Mouse (Mus musculus) G1E (cell line): Measurements from ENCODE around the gene Pkhd1. TPM values are rescaled to one million over a fixed set of nuclear protein-coding genes. Genes with fewer than 3 reads are reported as not detected.

ENCODE experiments used
- ATAC-seq: 2 replicates; pipeline ENCODE4 v1.8.0; 2016; ENCODE audit warnings: mild to moderate bottlenecking; ENCODE audit not compliant: insufficient number of reproducible peaks, poor library complexity, low FRiP score, severe bottlenecking; ENCODE audit errors: extremely low read depth
- DNase-seq: peaks from one replicate; pipeline ENCODE4 v3.0.0; 2012; ENCODE audit warnings: low spot score
- H3K27me3 ChIP-seq: 2 replicates; pipeline ENCODE4 v1.6.1; 2012; ENCODE audit warnings: mild to moderate bottlenecking, low read length, inconsistent platforms; ENCODE audit not compliant: insufficient read depth
- H3K36me3 ChIP-seq: replicated peaks from 2 replicates; pipeline ENCODE3; 2012; ENCODE audit warnings: mild to moderate bottlenecking, inconsistent platforms
- H3K4me1 ChIP-seq: 2 replicates; pipeline ENCODE4 v1.6.1; 2012; ENCODE audit warnings: low read depth, low read length, inconsistent platforms, mixed read lengths; ENCODE audit not compliant: insufficient read depth
- H3K4me3 ChIP-seq: 2 replicates; pipeline ENCODE4 v1.5.1; 2012; ENCODE audit warnings: low read depth, mild to moderate bottlenecking, inconsistent platforms, low read length, moderate library complexity, mixed read lengths
- H3K9me3 ChIP-seq: replicated peaks from 2 replicates; pipeline ENCODE4 v1.6.1; 2012; ENCODE audit warnings: inconsistent platforms
- CTCF ChIP-seq: IDR thresholded peaks from 2 replicates; pipeline ENCODE4 v1.5.1; 2012; ENCODE audit warnings: low read depth, low read length, inconsistent platforms, mixed read lengths
- GATA1 ChIP-seq: IDR thresholded peaks from 2 replicates; pipeline ENCODE4 v1.6.1; 2012; ENCODE audit warnings: borderline replicate concordance, low read length, inconsistent platforms, mixed read lengths
- GATA2 ChIP-seq: IDR thresholded peaks from 2 replicates; pipeline ENCODE4 v1.6.1; 2012; ENCODE audit warnings: low read depth, low read length, inconsistent platforms, borderline replicate concordance
- POLR2AphosphoS5 ChIP-seq: IDR thresholded peaks from 2 replicates; pipeline ENCODE4 v1.6.1; 2012; ENCODE audit warnings: low read depth, low read length, inconsistent platforms; ENCODE audit not compliant: insufficient replicate concordance
- TAL1 ChIP-seq: conservative IDR thresholded peaks from 2 replicates; pipeline ENCODE4 v1.6.1; 2012; ENCODE audit warnings: low read depth, low read length, inconsistent platforms, mixed read lengths
- polyA plus RNA-seq: library from polyadenylated mRNA; stranded (reverse); fragments of >175 nt; gene quantifications from 2 replicates; pipeline ENCODE4 v1.2.3, GENCODE M21; 2012
- total RNA-seq, 2 experiments: library from RNA; stranded (forward) in 1 of 2; stranded (reverse) in 1 of 2; fragments of 200-1000 nt in 1 of 2; fragments of >200 nt in 1 of 2; fragmentation: Nextera tagmentation in 1 of 2; gene quantifications; 2 replicates each; pipeline ENCODE4 v1.2.3; 2014 to 2017

Gene Pkhd1
- total and polyA plus RNA-seq, 3 experiments = 0.49 TPM; not detected in 2

DNA sequence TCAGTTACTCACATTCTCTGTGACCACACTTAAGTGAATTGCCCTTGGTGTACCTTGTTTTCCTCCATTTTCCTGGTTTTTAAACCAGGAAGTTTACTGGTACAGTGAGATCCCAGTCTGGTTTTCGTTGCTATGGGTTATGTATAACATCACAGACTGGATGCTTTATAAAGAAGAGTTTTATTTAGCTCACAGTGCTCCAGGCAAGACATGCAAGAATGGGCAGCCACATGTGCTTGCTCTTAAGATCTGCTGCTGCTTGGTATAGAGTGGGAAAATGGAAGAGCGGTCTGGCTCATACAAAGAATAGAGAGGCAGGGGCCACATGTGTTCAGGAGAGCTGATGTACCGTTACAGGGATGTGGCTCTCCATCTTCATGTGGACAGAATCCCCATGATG lies 481.7 kb downstream of the Pkhd1 start:
- Histone ChIP-seq H3K36me3 (no peaks in the 10 kb centered on the region), H3K4me3 (no peak overlapping the region), H3K27me3 (no peaks in the 10 kb centered on the region), H3K9me3 (0 out of 2 replicates have a peak, but pooled peaks cover 3% of the 10 kb centered on the region), H3K4me1 (no peaks in the 10 kb centered on the region)
- DNase-seq = no peak
- no peak for TF ChIP-seq TAL1
- TF ChIP-seq CTCF = no peak
- no peak for TF ChIP-seq GATA1
- no peak for TF ChIP-seq POLR2AphosphoS5
- TF ChIP-seq GATA2 = no peak
- ATAC-seq = no peak

DNA sequence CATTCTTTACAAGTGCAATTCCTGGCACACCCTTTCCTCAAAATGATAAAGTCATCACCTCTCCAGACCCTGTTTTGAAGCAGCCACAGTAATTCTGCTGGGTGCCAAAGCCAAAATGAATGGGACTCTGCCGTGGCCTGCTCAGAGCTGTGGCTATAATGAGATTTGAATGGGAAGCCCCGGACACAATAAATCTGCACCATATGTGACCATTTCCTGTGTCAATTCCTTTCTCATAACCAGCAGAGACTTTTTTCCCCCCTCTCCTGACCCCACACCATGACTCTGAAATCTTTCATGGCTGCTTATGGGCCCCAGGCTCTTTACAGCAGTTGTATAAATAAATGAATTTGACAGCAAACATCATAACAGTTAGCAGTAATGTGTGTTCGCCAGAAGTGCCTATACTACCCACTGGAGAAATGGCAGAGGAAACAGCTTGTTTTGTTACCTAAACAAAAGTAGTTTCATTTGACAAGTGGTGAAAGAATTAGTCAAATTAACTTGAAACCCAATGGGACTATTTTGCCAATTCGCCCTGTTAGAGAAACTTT lies 482.7 kb downstream of the Pkhd1 start:
- Histone ChIP-seq H3K4me3 (no peak overlapping the region), H3K36me3 (no peaks in the 10 kb centered on the region), H3K9me3 (0 out of 2 replicates have a peak, but pooled peaks cover 3% of the 10 kb centered on the region), H3K27me3 (no peaks in the 10 kb centered on the region), H3K4me1 (no peaks in the 10 kb centered on the region)
- no peak for ATAC-seq
- TF ChIP-seq TAL1 (no peak), GATA2 (no peak), CTCF (no peak), POLR2AphosphoS5 (no peak), GATA1 (no peak)
- no peak for DNase-seq

DNA sequence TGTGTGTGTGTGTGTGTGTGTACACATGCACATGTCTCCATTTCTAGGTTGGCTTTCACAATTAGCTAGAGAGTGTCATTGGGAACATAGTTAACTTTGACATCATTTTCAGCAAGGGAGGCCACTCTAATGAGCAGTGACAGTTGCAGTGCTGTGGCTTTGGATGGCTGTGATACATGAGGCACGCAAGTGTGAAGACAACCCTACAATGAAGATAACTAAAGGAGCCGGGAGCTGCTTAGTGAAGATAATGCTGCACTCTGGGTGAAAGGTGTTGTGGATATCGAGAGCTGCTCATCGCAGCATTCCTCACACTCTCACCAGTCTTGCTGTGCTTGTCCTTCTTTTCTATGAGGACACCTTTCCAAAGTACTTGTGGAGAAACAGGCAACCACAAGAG lies 484.2 kb downstream of the Pkhd1 start:
- Histone ChIP-seq H3K4me3 (no peak overlapping the region), H3K36me3 (no peaks in the 10 kb centered on the region), H3K9me3 (0 out of 2 replicates have a peak, but pooled peaks cover 3% of the 10 kb centered on the region), H3K4me1 (no peaks in the 10 kb centered on the region), H3K27me3 (no peaks in the 10 kb centered on the region)
- ATAC-seq (no peak), DNase-seq (no peak)
- TF ChIP-seq GATA2 = no peak
- no peak for TF ChIP-seq TAL1
- no peak for TF ChIP-seq POLR2AphosphoS5
- TF ChIP-seq GATA1 = no peak
- TF ChIP-seq CTCF = no peak

DNA sequence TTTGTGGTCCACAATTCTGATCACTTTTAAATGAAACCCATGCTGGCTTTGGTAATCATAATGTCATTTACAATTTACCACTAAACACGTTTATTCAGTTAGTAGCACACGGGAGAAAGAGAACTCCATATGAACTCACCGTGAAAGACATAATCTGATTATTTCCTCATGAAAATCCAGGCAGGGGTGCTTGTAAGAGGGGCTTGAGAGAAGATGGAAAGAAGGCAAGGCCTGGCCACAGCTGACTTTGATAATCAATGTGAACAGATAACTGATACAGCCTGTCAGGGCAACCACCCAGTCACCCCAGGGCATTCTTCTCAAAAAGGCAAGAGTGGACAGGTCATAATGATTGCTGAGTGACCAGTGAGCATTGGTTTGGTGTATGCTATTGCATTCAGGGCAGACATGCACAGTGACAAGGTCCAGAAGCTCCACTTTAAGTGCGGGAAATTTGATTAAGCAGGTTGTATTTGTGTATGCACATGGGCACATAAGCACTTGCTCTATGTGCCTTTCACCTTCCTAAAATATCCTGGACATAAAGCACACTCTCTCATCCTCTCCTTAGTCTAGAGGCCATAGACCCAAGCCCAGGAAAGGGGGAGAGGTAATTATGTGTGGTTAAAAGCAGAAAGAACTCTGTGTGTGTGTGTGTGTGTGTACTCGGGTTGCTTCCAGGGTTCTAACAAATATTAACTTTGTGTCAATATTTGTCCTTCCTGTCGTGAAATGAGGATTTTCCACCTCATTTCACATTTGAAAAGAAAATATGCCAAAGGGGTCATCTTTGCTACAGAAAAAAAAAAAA lies 485.9 kb downstream of the Pkhd1 start:
- Histone ChIP-seq H3K9me3 (no peaks in the 10 kb centered on the region), H3K36me3 (no peaks in the 10 kb centered on the region), H3K4me1 (no peaks in the 10 kb centered on the region), H3K4me3 (no peak overlapping the region), H3K27me3 (no peaks in the 10 kb centered on the region)
- ATAC-seq (no peak), DNase-seq (no peak)
- TF ChIP-seq GATA1 (no peak), TAL1 (no peak), CTCF (no peak), GATA2 (no peak), POLR2AphosphoS5 (no peak)

DNA sequence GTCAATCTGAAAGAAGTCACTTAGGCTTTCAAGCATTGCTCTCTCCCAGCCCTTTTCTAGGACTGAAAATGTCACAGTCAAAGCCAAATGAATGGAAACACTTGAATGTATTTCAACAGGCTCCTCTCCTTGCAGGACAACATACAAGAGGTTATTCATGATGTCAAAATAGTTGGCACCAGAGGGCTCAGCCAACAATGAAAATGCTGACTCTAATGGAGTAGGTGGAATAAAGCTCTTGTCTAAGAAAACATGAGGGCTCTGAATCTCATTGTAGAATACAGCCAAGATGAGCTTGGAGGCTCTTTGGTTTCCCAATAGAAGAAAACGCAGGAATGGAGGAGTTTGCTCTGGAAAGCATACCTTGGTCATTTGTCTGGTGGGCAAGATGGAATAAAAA lies 500.5 kb downstream of the Pkhd1 start:
- DNase-seq (no peak), ATAC-seq (no peak)
- Histone ChIP-seq H3K9me3 (no peaks in the 10 kb centered on the region), H3K4me3 (no peak overlapping the region), H3K4me1 (no peaks in the 10 kb centered on the region), H3K27me3 (no peaks in the 10 kb centered on the region), H3K36me3 (no peaks in the 10 kb centered on the region)
- TF ChIP-seq GATA1 = no peak
- no peak for TF ChIP-seq GATA2
- TF ChIP-seq CTCF = no peak
- TF ChIP-seq TAL1 = no peak
- no peak for TF ChIP-seq POLR2AphosphoS5

DNA sequence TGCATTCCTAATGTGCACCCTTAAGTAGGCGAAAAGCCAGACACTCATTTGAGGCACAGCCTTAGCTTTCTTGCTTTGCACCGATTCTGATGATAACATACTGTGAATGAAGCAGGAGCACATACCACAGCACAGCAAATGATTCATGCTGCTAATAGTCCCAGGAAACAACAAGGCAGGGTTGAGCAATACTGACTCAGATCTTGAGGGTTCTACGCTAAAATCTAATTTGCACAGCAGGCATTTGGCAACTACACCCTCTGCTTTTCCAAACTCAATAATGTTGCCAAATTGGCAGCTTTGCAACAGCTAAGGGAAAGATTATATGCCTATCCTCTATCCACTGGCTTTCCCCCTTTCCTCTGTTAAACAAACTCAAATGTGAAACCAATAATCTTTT lies 548.1 kb downstream of the Pkhd1 start:
- Histone ChIP-seq H3K4me1 (no peaks in the 10 kb centered on the region), H3K36me3 (no peaks in the 10 kb centered on the region), H3K4me3 (no peak overlapping the region), H3K27me3 (no peaks in the 10 kb centered on the region), H3K9me3 (no peaks in the 10 kb centered on the region)
- no peak for ATAC-seq
- no peak for DNase-seq
- TF ChIP-seq GATA2 (no peak), TAL1 (no peak), POLR2AphosphoS5 (no peak), GATA1 (no peak), CTCF (no peak)
